Mouse (Mus musculus): Measurements from ENCODE around the gene Enthd1. TPM values are rescaled to one million over a fixed set of nuclear protein-coding genes. Genes with fewer than 3 reads are reported as not detected.

The Enthd1 gene
- total RNA-seq, 1 experiment = 0.49 TPM

DNA sequence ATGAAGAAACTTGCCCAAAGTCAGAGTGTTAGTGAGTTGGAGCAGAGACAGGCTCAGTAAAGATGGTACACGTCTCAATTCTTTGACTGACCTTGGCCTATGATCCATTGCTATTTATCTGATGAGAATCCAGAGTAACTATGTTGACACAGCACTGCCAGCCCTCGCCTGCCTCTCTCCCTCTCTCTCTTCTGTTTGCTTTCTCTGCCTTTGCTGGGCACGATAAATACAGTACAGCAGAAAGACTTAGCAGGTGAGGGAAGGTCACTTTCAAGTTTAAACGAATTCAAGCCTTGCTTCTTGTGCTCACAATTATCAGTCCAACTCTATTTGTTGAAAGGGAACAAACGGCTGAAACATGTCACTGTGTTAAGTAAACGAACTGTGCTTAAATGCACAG is 19.5 kb downstream of the Enthd1 start:
- Histone ChIP-seq H3K27ac (ENCODE audit: insufficient read depth, low read depth, low read length, poor library complexity, severe bottlenecking) (no peak overlapping the region), H3K9ac (ENCODE audit: insufficient read depth, low read depth, low read length, poor library complexity, severe bottlenecking) (no peak overlapping the region), H3K4me1 (ENCODE audit: control insufficient read depth in 2 of 2, insufficient read depth in 2 of 2, low read length in 2 of 2, poor library complexity in 1 of 2) (no peaks in the 10 kb centered on the region), H3K36me3 (ENCODE audit: control insufficient read depth, insufficient read depth, low read length, poor library complexity, severe bottlenecking) (no peaks in the 10 kb centered on the region), H3K9me3 (ENCODE audit: control insufficient read depth, insufficient read depth, low read depth, low read length) (no peaks in the 10 kb centered on the region), H3K4me3 (ENCODE audit: insufficient read depth in 1 of 2, low read depth in 1 of 2, low read length in 2 of 2, poor library complexity in 1 of 2, severe bottlenecking in 1 of 2) (no peak overlapping the region)
- no peak for DNase-seq (ENCODE audit: low read depth, low spot score)
- TF ChIP-seq HCFC1 (IDR thresholded peaks at IDR 0.05; ENCODE audit: borderline replicate concordance, insufficient read depth, low read length) (no peak), ZNF384 (IDR thresholded peaks at IDR 0.05; ENCODE audit: low read depth, low read length) (no peak), ZC3H11A (IDR thresholded peaks at IDR 0.05; ENCODE audit: borderline replicate concordance, low read depth, low read length) (no peak), MAFK (IDR thresholded peaks at IDR 0.05; ENCODE audit: insufficient read depth, low read depth, low read length) (no peak), CHD2 (IDR thresholded peaks at IDR 0.05; ENCODE audit: low read depth, low read length) (no peak)
- in situ Hi-C loops (cut with MboI; ENCODE audit: low sequenced_read_pairs in 2 of 2, unreplicated experiment in 2 of 2) = no loop called here

- no peak overlapping the region for H3K9ac ChIP-seq (ENCODE audit: insufficient read depth, low read depth, low read length, poor library complexity, severe bottlenecking)
- H3K4me1 ChIP-seq (ENCODE audit: control insufficient read depth in 2 of 2, insufficient read depth in 2 of 2, low read length in 2 of 2, poor library complexity in 1 of 2) = no peaks in the 10 kb centered on the region
- H3K36me3 ChIP-seq (ENCODE audit: control insufficient read depth, insufficient read depth, low read length, poor library complexity, severe bottlenecking) = no peaks in the 10 kb centered on the region
- in situ Hi-C loops (cut with MboI; ENCODE audit: low sequenced_read_pairs in 2 of 2, unreplicated experiment in 2 of 2) = no loop called here
- H3K27ac ChIP-seq (ENCODE audit: insufficient read depth, low read depth, low read length, poor library complexity, severe bottlenecking) = no peak overlapping the region
- DNase-seq (ENCODE audit: low read depth, low spot score) = no peak
- TF ChIP-seq HCFC1 (IDR thresholded peaks at IDR 0.05; ENCODE audit: borderline replicate concordance, insufficient read depth, low read length) (no peak), MAFK (IDR thresholded peaks at IDR 0.05; ENCODE audit: insufficient read depth, low read depth, low read length) (no peak), ZNF384 (IDR thresholded peaks at IDR 0.05; ENCODE audit: low read depth, low read length) (no peak), CHD2 (IDR thresholded peaks at IDR 0.05; ENCODE audit: low read depth, low read length) (no peak), ZC3H11A (IDR thresholded peaks at IDR 0.05; ENCODE audit: borderline replicate concordance, low read depth, low read length) (no peak)
- no peaks in the 10 kb centered on the region for H3K9me3 ChIP-seq (ENCODE audit: control insufficient read depth, insufficient read depth, low read depth, low read length)
- no peak overlapping the region for H3K4me3 ChIP-seq (ENCODE audit: insufficient read depth in 1 of 2, low read depth in 1 of 2, low read length in 2 of 2, poor library complexity in 1 of 2, severe bottlenecking in 1 of 2)
Observed at GRCm38 (mm10) chr15:80544115-80544514, 20.8 kb downstream of the Enthd1 start.

- H3K9ac ChIP-seq (ENCODE audit: insufficient read depth, low read depth, low read length, poor library complexity, severe bottlenecking) = no peak overlapping the region
- no peaks in the 10 kb centered on the region for H3K4me1 ChIP-seq (ENCODE audit: control insufficient read depth in 2 of 2, insufficient read depth in 2 of 2, low read length in 2 of 2, poor library complexity in 1 of 2)
- TF ChIP-seq MAFK (IDR thresholded peaks at IDR 0.05; ENCODE audit: insufficient read depth, low read depth, low read length) = no peak
- no peak for TF ChIP-seq CHD2 (IDR thresholded peaks at IDR 0.05; ENCODE audit: low read depth, low read length)
- no peak for TF ChIP-seq ZC3H11A (IDR thresholded peaks at IDR 0.05; ENCODE audit: borderline replicate concordance, low read depth, low read length)
- no peak for TF ChIP-seq HCFC1 (IDR thresholded peaks at IDR 0.05; ENCODE audit: borderline replicate concordance, insufficient read depth, low read length)
- TF ChIP-seq ZNF384 (IDR thresholded peaks at IDR 0.05; ENCODE audit: low read depth, low read length) = no peak
- no peaks in the 10 kb centered on the region for H3K9me3 ChIP-seq (ENCODE audit: control insufficient read depth, insufficient read depth, low read depth, low read length)
- no peak overlapping the region for H3K4me3 ChIP-seq (ENCODE audit: insufficient read depth in 1 of 2, low read depth in 1 of 2, low read length in 2 of 2, poor library complexity in 1 of 2, severe bottlenecking in 1 of 2)
- H3K27ac ChIP-seq (ENCODE audit: insufficient read depth, low read depth, low read length, poor library complexity, severe bottlenecking) = no peak overlapping the region
- in situ Hi-C loops (cut with MboI; ENCODE audit: low sequenced_read_pairs in 2 of 2, unreplicated experiment in 2 of 2) = no loop called here
- DNase-seq (ENCODE audit: low read depth, low spot score) = no peak
- H3K36me3 ChIP-seq (ENCODE audit: control insufficient read depth, insufficient read depth, low read length, poor library complexity, severe bottlenecking) = no peaks in the 10 kb centered on the region
Observed at GRCm38 (mm10) chr15:80538671-80539340, 26.1 kb downstream of the Enthd1 start.

GRCm38 (mm10) chr15:80538075-80538474 is 26.9 kb downstream of the Enthd1 start:
- H3K4me3 ChIP-seq (ENCODE audit: insufficient read depth in 1 of 2, low read depth in 1 of 2, low read length in 2 of 2, poor library complexity in 1 of 2, severe bottlenecking in 1 of 2) = no peak overlapping the region
- H3K9ac ChIP-seq (ENCODE audit: insufficient read depth, low read depth, low read length, poor library complexity, severe bottlenecking) = no peak overlapping the region
- TF ChIP-seq ZC3H11A (IDR thresholded peaks at IDR 0.05; ENCODE audit: borderline replicate concordance, low read depth, low read length) = no peak
- no peak for TF ChIP-seq MAFK (IDR thresholded peaks at IDR 0.05; ENCODE audit: insufficient read depth, low read depth, low read length)
- DNase-seq (ENCODE audit: low read depth, low spot score) = no peak
- H3K36me3 ChIP-seq (ENCODE audit: control insufficient read depth, insufficient read depth, low read length, poor library complexity, severe bottlenecking) = no peaks in the 10 kb centered on the region
- H3K27ac ChIP-seq (ENCODE audit: insufficient read depth, low read depth, low read length, poor library complexity, severe bottlenecking) = no peak overlapping the region
- no peaks in the 10 kb centered on the region for H3K9me3 ChIP-seq (ENCODE audit: control insufficient read depth, insufficient read depth, low read depth, low read length)
- in situ Hi-C loops (cut with MboI; ENCODE audit: low sequenced_read_pairs in 2 of 2, unreplicated experiment in 2 of 2) = no loop called here
- H3K4me1 ChIP-seq (ENCODE audit: control insufficient read depth in 2 of 2, insufficient read depth in 2 of 2, low read length in 2 of 2, poor library complexity in 1 of 2) = no peaks in the 10 kb centered on the region

DNA sequence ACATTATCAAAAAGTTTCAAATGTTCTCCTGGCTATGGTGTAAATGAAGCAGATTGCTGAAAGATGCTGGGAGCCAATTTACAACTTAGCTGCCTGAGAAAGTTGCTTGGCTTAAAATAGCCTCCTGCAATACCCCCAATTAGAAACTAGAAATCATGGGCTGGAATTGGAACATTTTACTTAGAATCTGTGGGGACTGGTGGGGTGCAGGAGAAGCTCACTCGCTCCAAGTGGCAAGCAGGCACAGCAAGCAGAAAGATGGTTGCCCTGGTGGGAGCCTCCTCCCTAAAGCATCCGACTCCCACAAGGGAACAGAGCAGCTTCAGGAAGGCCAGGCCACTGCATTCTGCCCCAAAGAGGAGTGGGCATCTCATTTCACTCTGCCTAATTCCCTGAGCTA is 28.9 kb downstream of the Enthd1 start:
- H3K36me3 ChIP-seq (ENCODE audit: control insufficient read depth, insufficient read depth, low read length, poor library complexity, severe bottlenecking) = no peaks in the 10 kb centered on the region
- no peak overlapping the region for H3K27ac ChIP-seq (ENCODE audit: insufficient read depth, low read depth, low read length, poor library complexity, severe bottlenecking)
- no peak overlapping the region for H3K4me3 ChIP-seq (ENCODE audit: insufficient read depth in 1 of 2, low read depth in 1 of 2, low read length in 2 of 2, poor library complexity in 1 of 2, severe bottlenecking in 1 of 2)
- in situ Hi-C loops (cut with MboI; ENCODE audit: low sequenced_read_pairs in 2 of 2, unreplicated experiment in 2 of 2) = no loop called here
- no peaks in the 10 kb centered on the region for H3K9me3 ChIP-seq (ENCODE audit: control insufficient read depth, insufficient read depth, low read depth, low read length)
- TF ChIP-seq ZC3H11A (IDR thresholded peaks at IDR 0.05; ENCODE audit: borderline replicate concordance, low read depth, low read length) (no peak), HCFC1 (IDR thresholded peaks at IDR 0.05; ENCODE audit: borderline replicate concordance, insufficient read depth, low read length) (no peak), ZNF384 (IDR thresholded peaks at IDR 0.05; ENCODE audit: low read depth, low read length) (no peak), CHD2 (IDR thresholded peaks at IDR 0.05; ENCODE audit: low read depth, low read length) (no peak), MAFK (IDR thresholded peaks at IDR 0.05; ENCODE audit: insufficient read depth, low read depth, low read length) (no peak)
- no peak for DNase-seq (ENCODE audit: low read depth, low spot score)
- no peak overlapping the region for H3K9ac ChIP-seq (ENCODE audit: insufficient read depth, low read depth, low read length, poor library complexity, severe bottlenecking)
- H3K4me1 ChIP-seq (ENCODE audit: control insufficient read depth in 2 of 2, insufficient read depth in 2 of 2, low read length in 2 of 2, poor library complexity in 1 of 2) = no peaks in the 10 kb centered on the region

All from ES-E14 (cell line).